Mouse (Mus musculus) adipocyte (in vitro differentiated cells): ENCODE data around the gene Fam90a1a.
"Not testable (repeated sequence)": the region's sequence is repeated elsewhere in the genome, so short reads cannot be mapped to it uniquely, and the experiment has no call there.

Source experiments
- DNase-seq: peaks from one replicate; pipeline ENCODE4 v3.0.0-alpha.2; 2016; ENCODE audit warnings: low spot score

Fam90a1a gene

GRCm38 (mm10) chr8:21958414-21958813, at the start of gene Fam90a1a:
TSS of gene Fam90a1a (plus strand) at chr8:21958714.
- no peak for DNase-seq

DNA sequence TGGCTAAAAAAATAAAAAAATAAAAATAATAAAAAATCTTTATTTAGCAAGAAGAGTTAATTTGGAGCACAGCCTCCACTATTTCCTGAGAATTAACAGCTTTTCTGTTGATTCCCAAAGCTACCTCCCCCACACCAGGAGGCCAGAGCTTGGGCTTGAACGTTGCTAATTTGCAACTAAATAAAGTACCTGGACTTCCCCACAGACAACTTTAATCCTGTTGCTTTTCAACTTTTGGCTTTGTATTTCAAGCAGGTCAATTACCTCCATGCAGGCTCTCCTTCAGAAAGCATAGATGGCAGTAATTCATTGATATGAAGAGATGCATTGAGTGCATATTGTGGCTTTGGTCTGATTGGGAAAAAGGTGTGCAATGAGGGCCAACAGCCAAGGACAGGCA, 46.6 kb upstream of the Fam90a1a start:
- no peak for DNase-seq

DNA sequence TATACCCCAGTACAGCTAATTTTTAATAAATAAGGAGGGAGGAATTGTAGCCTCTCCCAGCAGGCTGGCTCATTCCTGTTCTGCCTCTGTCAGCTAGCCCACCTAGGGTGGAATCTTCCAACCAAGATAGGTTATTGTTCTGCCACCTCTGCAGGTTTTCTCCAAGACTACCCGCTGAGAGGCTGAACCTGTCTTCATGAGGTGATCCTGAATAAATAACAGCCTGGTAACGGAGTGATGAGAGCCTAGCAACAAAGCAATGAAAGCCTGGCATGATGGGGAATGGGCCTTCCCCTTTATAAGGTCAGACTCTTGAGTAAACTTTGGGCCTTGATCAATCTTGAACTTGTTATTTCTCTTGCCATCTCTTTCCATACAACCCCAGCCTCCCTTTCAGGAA, 46.0 kb upstream of the Fam90a1a start:
- no peak for DNase-seq

- no peak for DNase-seq
These were observed 42.9 kb upstream of the Fam90a1a start for GRCm38 (mm10) chr8:21915625-21916024.

DNA sequence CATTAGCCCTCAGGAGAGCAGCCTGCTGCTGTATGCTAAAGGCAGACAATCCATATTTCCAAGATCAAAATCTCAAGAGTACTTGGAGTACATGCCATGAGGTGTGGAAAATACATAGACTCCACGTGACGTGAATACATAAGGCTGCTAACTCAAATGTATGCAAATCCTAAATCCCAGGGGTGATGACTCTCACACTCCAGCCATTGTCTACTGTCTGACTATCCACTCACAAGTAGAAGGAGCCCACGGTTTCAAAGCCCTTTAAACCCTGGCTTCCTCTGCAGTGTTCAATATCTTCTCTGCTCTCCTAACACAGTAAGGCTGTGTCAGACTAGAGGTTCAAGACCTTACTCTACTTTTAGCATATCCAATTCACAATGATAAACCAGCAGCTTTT, 27.8 kb upstream of the Fam90a1a start:
- DNase-seq, result not testable (repeated sequence)

- no peak for DNase-seq
These were observed 25.9 kb upstream of the Fam90a1a start, which contains the start of gene Defb15 for GRCm38 (mm10) chr8:21932610-21933009. TSS of gene Defb15 (minus strand) at chr8:21932710.

DNA sequence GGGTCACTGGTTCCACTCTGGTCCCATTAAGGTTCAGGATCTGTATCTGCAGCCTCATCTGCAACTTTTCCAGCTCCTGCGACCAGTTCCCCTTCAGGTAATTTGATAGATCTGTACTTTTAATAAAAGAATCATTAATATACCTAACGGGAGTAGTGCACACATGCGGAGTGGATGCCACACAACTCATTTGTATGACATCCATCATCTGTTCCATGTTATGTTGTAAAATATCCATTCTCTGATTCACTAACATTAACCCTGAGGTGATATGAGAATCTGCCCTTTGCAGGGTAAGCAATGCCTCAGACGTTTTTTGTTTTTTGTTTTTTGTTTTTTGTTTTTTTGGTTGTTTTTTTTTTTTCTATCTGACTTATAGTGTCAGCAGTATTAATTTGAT, 20.5 kb upstream of the Fam90a1a start, which contains the start of gene Defb35:
Gene Defb35, plus strand, starts transcription at position 301 of the 400 bp plus-strand sequence.
- not testable (repeated sequence) for DNase-seq

GRCm38 (mm10) chr8:21946462-21946861, 12.1 kb upstream of the Fam90a1a start, which contains the start of gene Defb13:
TSS of gene Defb13 (plus strand) at chr8:21946762.
- DNase-seq, result no peak

GRCm38 (mm10) chr8:21947311-21948017, 11.1 kb upstream of the Fam90a1a start:
- no peak for DNase-seq

DNA sequence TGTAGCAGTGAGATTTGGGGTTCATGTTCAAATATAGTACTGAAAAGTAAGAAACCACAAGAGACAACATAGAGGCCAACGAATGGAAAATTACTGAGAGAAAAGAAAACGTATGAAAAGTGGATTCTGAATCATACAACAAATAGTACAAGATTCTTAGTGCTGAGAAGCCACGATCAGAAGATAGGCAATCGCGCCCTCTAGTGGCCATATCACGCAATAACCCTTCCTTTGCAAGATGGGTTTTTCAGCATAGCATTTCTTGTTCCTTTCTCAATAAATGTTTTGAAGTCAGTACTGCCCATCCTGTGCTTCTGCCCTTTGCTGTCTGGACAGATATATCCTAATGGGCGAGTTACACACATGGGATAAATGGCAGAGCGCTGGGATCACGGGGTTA, 3.2 kb upstream of the Fam90a1a start:
- DNase-seq, result peak; percentile 18

GRCm38 (mm10) chr8:21956336-21956735, 2.2 kb upstream of the Fam90a1a start:
- DNase-seq, result no peak

DNA sequence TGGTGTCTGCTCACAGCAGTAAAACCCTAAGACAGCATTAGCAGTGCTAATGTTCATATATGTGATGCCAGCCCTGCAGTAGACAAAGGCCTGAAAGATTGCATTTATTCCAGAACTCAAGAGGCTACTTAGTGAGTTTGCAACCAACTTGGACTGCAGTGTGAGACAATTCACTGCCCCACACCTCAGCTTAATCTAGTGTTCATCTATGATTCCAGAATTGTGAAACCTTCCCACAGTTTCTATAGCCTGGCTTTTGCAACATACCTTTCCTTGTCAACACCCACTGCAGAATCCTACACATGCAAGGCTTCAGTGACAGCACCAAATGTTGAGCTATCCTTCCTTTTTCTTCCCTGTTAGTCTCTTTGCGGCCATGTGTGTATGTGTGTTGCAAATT, 8.1 kb downstream of the Fam90a1a start:
- no peak for DNase-seq

GRCm38 (mm10) chr8:21969475-21969874, 11.0 kb downstream of the Fam90a1a start, which contains the start of gene Ccdc70:
TSS of gene Ccdc70 (plus strand) at chr8:21969775.
- DNase-seq, result no peak

DNA sequence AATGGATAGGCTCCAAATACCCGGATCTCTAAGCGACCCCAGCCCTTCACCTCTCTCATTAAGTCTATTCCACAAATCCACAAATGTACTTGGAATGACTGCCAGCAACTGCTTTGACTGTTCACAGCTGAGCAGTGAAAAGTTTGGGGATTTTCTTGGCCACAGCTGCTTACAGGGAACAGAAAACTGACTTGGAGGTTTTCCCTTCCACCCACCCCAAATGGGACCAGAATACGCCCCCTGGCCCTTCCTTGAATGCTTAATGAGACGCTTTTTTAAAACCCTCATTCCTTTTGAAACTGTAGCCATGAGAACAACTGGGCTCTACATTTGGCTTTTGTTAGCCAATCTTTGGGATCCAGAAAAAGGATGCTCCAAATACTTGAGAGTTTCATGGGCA, 19.7 kb downstream of the Fam90a1a start:
- no peak for DNase-seq

GRCm38 (mm10) chr8:21981664-21982337, 23.3 kb downstream of the Fam90a1a start:
- DNase-seq, result peak; percentile 18

DNA sequence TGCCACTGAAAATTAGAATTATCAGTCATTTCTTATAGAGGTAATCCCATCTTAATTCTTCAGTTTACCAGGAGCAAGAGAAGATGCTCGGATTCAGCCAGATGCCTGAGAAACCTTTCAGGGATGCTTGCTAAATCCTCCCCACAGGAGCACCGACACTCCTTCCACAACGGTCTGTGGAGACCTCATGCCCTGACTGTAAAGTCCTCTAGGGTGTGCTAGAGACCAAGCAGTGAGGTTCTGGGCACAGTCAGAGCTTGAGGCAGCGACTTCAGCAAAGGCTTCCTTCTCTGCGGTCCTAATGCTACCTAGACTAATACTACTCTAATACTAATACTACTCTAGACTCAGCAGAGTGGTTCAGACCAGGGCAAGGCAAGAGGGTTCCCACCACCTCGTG, 33.7 kb downstream of the Fam90a1a start:
- peak; percentile 69 for DNase-seq

DNA sequence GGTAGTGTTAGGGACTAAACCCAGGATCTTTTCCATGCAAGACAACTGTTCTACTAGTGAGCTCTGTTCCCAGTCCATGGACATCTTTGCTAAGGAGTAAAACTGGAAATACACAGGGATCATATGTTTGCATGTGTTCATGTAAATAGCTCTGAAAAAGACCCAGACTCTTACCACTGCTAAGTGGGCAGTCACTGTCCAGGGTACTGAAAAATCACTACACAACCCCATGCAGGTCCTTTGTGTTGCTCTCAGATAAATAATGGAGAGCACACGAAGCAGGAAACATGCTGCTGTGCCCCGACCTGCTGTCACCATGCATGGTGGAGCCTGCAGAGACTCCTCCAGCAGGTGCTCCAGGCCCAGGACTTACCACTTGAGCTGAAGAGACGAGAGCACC, 36.7 kb downstream of the Fam90a1a start:
- peak; percentile 8 for DNase-seq

DNA sequence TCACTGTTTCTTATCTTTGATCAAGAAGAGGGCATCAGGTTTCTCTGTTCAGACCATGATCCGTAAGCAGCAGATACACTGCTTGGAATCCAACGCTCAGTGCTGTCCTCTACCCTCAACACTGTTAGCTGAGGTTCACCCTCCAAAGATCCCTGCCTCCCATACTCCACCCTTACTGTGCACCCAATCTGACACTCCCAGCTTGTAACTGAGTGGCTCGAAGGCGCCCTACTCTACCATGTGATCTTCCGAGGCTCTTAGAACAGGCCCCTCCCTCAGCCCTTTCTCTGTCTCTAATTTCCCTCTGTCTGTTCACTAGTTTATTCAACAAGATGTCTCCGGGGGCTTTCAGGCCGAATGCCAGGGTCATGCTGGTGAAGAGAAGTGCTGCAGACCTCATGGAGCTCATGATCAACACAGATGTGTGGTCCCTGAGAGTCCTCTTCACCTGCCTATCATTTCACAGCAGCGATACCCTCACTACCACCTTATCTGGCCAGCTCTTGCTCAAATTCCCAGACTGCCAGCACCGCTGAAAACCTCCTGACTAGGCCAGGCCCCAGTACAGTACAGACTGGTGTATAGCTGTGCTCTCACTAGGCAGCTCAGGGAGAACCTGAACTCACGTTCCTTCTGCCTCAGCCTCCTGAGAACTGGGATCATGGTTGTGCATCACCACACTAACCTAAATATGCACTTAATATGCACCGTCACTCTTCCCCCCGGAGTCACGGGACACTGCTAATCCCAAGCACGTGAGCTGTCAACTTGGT, 46.4 kb downstream of the Fam90a1a start:
- no peak for DNase-seq

GRCm38 (mm10) chr8:22006423-22006822, 47.9 kb downstream of the Fam90a1a start:
- DNase-seq, result no peak

- DNase-seq, result no peak
These were observed 50.9 kb downstream of the Fam90a1a start for GRCm38 (mm10) chr8:22009403-22009802.

DNA sequence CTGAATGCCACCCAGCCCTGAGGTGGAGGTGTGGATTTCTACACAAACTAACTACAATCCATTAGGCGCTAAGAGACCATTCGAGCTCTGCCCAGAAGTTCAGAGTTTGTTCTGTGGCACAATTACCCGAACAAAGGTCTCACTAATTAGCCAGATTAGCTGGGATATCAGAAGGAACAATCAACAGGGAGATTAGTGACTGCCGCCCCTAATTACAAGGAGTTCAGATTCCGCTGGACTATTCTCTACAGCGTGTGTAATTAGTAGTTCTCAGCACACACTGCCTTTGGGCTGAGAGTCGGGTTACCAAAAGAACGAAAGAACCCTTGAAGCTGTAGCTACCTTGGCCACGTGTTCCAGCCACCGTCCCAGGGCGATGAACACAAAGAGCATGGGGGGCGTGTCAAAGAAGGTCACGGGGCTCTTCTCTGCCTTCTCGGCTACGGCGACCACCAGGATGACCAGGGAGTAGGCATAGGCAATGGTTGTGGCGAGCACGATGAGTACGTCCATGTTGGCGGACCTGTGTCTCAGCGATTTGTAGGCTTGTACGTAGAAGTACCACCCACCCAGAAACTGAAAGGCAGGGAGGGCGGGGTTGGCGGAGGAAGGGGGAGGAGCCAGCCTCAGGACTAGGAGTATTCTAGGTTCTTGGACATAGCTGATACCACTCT, 54.7 kb downstream of the Fam90a1a start:
- DNase-seq, result no peak
